Mouse (Mus musculus) yolk sac, embryonic 10.5 days (tissue): ENCODE data around the gene Rassf4.

Source experiments
- DNase-seq: peaks from one replicate; pipeline ENCODE4 v3.0.0-alpha.2; 2017; ENCODE audit warnings: low spot score

Rassf4 gene

GRCm38 (mm10) chr6:116673471-116674282 lies at the start of gene Rassf4:
TSS of gene Rassf4 (minus strand) at chr6:116673952.
- peak; percentile 94 for DNase-seq

- no peak for DNase-seq
These were observed 45.2 kb upstream of the Rassf4 start for GRCm38 (mm10) chr6:116718920-116719319.

- no peak for DNase-seq
These were observed 44.6 kb upstream of the Rassf4 start for GRCm38 (mm10) chr6:116718361-116718760.

GRCm38 (mm10) chr6:116717851-116718250 lies 44.1 kb upstream of the Rassf4 start:
- no peak for DNase-seq

GRCm38 (mm10) chr6:116716666-116717065 lies 42.9 kb upstream of the Rassf4 start, which contains the start of gene Tmem72:
TSS of gene Tmem72 (minus strand) at chr6:116716913.
- DNase-seq, result no peak

- DNase-seq, result no peak
These were observed 41.4 kb upstream of the Rassf4 start for GRCm38 (mm10) chr6:116715166-116715565.

GRCm38 (mm10) chr6:116714576-116714975 lies 40.8 kb upstream of the Rassf4 start:
- no peak for DNase-seq

GRCm38 (mm10) chr6:116713966-116714365 lies 40.2 kb upstream of the Rassf4 start:
- DNase-seq, result no peak

- DNase-seq, result no peak
These were observed 38.8 kb upstream of the Rassf4 start for GRCm38 (mm10) chr6:116712503-116712902.

- peak; percentile 55 for DNase-seq
These were observed 38.3 kb upstream of the Rassf4 start for GRCm38 (mm10) chr6:116712062-116712461.

- no peak for DNase-seq
These were observed 30.6 kb upstream of the Rassf4 start for GRCm38 (mm10) chr6:116704320-116704719.

- no peak for DNase-seq
These were observed 27.1 kb upstream of the Rassf4 start for GRCm38 (mm10) chr6:116700821-116701220.

- DNase-seq, result no peak
These were observed 24.2 kb upstream of the Rassf4 start for GRCm38 (mm10) chr6:116697896-116698425.

GRCm38 (mm10) chr6:116697413-116697812 lies 23.7 kb upstream of the Rassf4 start:
- DNase-seq, result no peak

GRCm38 (mm10) chr6:116694346-116694745 lies 20.6 kb upstream of the Rassf4 start:
- DNase-seq, result no peak

GRCm38 (mm10) chr6:116693639-116694038 lies 19.9 kb upstream of the Rassf4 start:
- no peak for DNase-seq

- no peak for DNase-seq
These were observed 8.6 kb upstream of the Rassf4 start for GRCm38 (mm10) chr6:116682317-116682716.

GRCm38 (mm10) chr6:116679563-116680288 lies 6.0 kb upstream of the Rassf4 start:
- DNase-seq, result no peak

GRCm38 (mm10) chr6:116677321-116677720 lies 3.6 kb upstream of the Rassf4 start:
- no peak for DNase-seq

- DNase-seq, result peak; percentile 41
These were observed 2.7 kb upstream of the Rassf4 start for GRCm38 (mm10) chr6:116676355-116676913.

GRCm38 (mm10) chr6:116674283-116674886 lies 633 bp upstream of the Rassf4 start:
- DNase-seq, result peak; percentile 50

GRCm38 (mm10) chr6:116672349-116672748 lies 1.4 kb downstream of the Rassf4 start:
- no peak for DNase-seq
